Mouse (Mus musculus) embryonic fibroblast, embryonic 13.5 days (primary cell): ENCODE data around the gene Heg1.

Experiments used
- CTCF ChIP-seq: IDR thresholded peaks from 2 replicates; pipeline ENCODE4 v1.5.1; 2011; ENCODE audit warnings: mild to moderate bottlenecking, control low read depth, low read length, moderate library complexity, borderline replicate concordance; ENCODE audit not compliant: insufficient read depth
- POLR2A ChIP-seq: IDR thresholded peaks from 2 replicates; pipeline ENCODE4 v1.6.1; 2011; ENCODE audit warnings: low read depth, mild to moderate bottlenecking, control low read depth, low read length, moderate library complexity

GRCm38 (mm10) chr16:33698277-33698790 is 14.2 kb downstream of the Heg1 start:
- no peak for TF ChIP-seq POLR2A
- TF ChIP-seq CTCF, result no peak
